Mouse (Mus musculus): ENCODE data around the gene Alg14.

- TF ChIP-seq POLR2A (IDR thresholded peaks at IDR 0.05; ENCODE audit: insufficient read depth, low read length) (no peak), CTCF (IDR thresholded peaks at IDR 0.05; ENCODE audit: low read depth, low read length) (no peak)
These were observed 63.4 kb downstream of the Alg14 start for GRCm38 (mm10) chr3:121354861-121355470.
